Mouse (Mus musculus) bone marrow macrophage, adult 2 months (primary cell): ENCODE data around the gene Emc9.

Source experiments
- CTCF ChIP-seq: IDR thresholded peaks from 2 replicates; pipeline ENCODE4 v1.5.1; 2012; ENCODE audit warnings: low read depth, mild to moderate bottlenecking, low read length, moderate library complexity
- POLR2A ChIP-seq: IDR thresholded peaks from 2 replicates; pipeline ENCODE4 v1.6.1; 2012; ENCODE audit warnings: mild to moderate bottlenecking, low read depth, low read length, borderline replicate concordance

- TF ChIP-seq POLR2A (no peak), CTCF (no peak)
Measured at GRCm38 (mm10) chr14:55628077-55628827, 43.1 kb upstream of the Emc9 start.
